Mouse (Mus musculus): ENCODE measurements around the gene Birc5. TPM values are rescaled to one million over a fixed set of nuclear protein-coding genes. Genes with fewer than 3 reads are reported as not detected.
A peak's percentile ranks its signal among the peaks of the same experiment; 100 is the strongest.

The Birc5 gene
- polyA plus RNA-seq, 1 experiment from 2014 or later: 225 TPM

DNA sequence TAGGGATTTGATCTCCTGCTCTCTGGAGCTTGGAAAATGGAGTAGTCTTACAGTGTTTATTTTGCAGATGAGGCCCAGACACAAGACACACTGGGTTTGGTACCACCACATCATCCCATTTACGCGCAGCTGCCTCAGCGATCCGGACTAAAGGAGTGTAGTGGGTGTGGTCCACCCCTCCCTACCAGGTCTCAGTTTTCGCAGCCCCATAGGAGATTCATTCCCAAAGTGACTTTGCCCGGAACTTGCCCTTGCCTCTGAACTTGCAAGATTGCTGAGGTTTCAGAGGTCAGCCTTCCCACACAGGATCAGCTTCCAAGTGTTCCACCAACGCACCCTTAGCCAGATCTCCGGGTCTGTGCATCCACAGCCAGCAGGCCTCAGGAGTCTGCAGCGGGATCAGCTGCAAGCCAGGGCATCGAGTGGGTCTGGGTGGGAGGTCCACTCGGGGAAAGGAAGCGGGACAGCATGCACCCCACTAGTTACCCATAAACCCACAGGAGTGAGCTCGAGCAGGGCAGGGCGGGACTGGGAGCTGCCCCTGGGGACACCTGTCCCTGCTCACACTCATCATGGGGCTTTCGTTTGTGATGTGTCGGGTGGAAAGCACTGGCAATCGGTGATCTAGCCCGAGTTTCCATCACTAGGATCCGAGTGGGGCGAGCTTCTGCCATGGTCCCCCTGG lies 39.3 kb downstream of the Birc5 start:
- no peaks in the 10 kb centered on the region for H3K9me3 ChIP-seq (replicated peaks)
- 0 out of 2 replicates have a peak overlapping the region, but pooled peaks have one; percentile 34 for H3K27ac ChIP-seq (replicated peaks)
- peak overlapping the region; percentile 54 for H3K4me2 ChIP-seq (replicated peaks)
- H3K4me3 ChIP-seq (replicated peaks): peak overlapping the region; percentile 30; the same call in 1 of the 2 replicates
- 16% methylated on average over 20 of the region's 20 CpGs for WGBS
- H3K27me3 ChIP-seq: peaks cover 18% of the 10 kb centered on the region; the same call in 1 of the 2 replicates
- no peaks in the 10 kb centered on the region for H3K36me3 ChIP-seq
- peak overlapping the region; percentile 12; the same call in 1 of the 2 replicates for H3K9ac ChIP-seq
- ATAC-seq (ENCODE audit: insufficient number of reproducible peaks, low FRiP score, low TSS enrichment, low read depth): no peak
- peaks cover 37% of the 10 kb centered on the region for H3K4me1 ChIP-seq

DNA sequence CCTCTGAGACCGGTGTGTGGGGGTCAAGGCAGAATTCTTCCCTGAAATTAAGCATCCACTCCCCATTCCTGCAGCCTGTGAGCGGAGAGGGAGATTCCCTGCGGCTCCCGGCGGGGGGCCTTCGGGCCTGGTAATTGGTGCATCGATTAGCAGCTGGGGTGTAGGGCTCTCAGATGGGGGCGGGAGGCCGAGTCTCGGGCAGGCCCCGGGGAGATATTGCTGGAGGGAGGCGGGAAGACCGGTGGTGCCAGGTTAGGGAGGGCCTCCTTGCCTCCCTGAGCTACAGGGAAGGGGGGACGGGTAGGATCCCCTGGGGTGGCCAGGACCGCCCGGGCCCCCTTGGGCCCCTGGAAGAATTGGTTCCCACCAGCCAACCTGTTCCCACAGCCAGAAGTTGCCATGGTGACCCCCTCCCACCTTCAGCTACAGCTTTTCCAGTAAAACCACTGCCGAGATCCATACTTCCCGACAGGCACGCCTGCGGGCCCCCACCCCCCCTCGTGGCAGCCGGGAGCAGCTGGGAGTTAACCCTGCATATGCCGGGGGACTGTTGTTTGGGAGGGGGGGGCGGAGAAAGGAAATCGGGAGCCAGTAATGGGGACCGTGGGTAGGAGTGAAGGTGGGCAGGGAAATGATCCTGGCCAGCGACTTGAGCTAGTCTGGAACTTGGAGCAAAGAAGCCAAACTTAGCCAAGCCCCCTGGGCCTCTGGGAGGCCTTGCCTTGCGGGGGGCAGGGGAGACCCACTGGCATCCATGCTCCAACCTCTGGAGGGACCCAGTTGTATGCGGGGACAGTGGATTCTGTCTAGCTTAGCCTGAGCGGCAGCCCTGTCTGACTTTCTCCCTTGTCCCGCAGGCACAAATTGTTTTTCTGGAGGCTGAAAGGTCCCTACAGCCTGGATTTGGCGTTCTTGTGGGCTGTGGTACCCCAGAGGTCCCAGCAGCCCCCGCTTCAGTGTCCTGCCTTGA lies 40.1 kb downstream of the Birc5 start:
- Histone ChIP-seq H3K27ac (replicated peaks) (peak overlapping the region; percentile 45), H3K4me3 (replicated peaks) (peak overlapping the region; percentile 30), H3K27me3 (peaks cover 18% of the 10 kb centered on the region; the same call in 1 of the 2 replicates), H3K36me3 (no peaks in the 10 kb centered on the region), H3K4me2 (replicated peaks) (peak overlapping the region; percentile 54), H3K9ac (peak overlapping the region; percentile 12; the same call in 1 of the 2 replicates), H3K4me1 (peaks cover 32% of the 10 kb centered on the region), H3K9me3 (replicated peaks) (no peaks in the 10 kb centered on the region)
- 3% methylated on average over 33 of the region's 33 CpGs for WGBS
- ATAC-seq (ENCODE audit: insufficient number of reproducible peaks, low FRiP score, low TSS enrichment, low read depth): peak; percentile 34

DNA sequence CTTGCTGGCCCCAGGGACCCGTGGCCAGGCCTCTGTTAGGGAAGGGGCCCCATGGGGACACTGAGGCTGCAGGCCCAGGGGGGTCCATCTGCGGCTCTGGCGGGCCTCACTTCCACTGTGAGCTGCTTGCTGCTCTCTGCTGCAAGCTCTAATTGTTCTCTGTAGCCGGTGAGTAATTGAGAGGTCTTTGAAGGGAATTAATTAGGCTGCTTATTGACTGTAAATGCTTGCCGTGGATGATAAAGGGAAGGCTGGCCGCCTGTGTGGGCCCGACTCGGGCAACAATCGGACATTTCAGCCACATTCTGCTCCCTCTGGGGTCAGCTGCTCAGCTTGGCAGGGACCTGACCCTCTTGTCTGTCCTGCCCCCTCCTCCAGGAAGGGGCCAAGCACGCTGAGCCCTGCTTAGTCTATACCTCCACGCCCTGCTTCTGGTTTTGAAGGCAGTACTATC lies 40.9 kb downstream of the Birc5 start:
- Histone ChIP-seq H3K36me3 (no peaks in the 10 kb centered on the region), H3K27ac (replicated peaks) (peak overlapping the region; percentile 45), H3K4me2 (replicated peaks) (peak overlapping the region; percentile 54), H3K9ac (no peak overlapping the region), H3K9me3 (replicated peaks) (no peaks in the 10 kb centered on the region), H3K4me1 (peaks cover 32% of the 10 kb centered on the region), H3K4me3 (replicated peaks) (peak overlapping the region; percentile 30), H3K27me3 (peaks cover 18% of the 10 kb centered on the region; the same call in 1 of the 2 replicates)
- WGBS: 10% methylated on average over 11 of the region's 11 CpGs
- peak; percentile 22; the same call in 1 of the 2 replicates for ATAC-seq (ENCODE audit: insufficient number of reproducible peaks, low FRiP score, low TSS enrichment, low read depth)

DNA sequence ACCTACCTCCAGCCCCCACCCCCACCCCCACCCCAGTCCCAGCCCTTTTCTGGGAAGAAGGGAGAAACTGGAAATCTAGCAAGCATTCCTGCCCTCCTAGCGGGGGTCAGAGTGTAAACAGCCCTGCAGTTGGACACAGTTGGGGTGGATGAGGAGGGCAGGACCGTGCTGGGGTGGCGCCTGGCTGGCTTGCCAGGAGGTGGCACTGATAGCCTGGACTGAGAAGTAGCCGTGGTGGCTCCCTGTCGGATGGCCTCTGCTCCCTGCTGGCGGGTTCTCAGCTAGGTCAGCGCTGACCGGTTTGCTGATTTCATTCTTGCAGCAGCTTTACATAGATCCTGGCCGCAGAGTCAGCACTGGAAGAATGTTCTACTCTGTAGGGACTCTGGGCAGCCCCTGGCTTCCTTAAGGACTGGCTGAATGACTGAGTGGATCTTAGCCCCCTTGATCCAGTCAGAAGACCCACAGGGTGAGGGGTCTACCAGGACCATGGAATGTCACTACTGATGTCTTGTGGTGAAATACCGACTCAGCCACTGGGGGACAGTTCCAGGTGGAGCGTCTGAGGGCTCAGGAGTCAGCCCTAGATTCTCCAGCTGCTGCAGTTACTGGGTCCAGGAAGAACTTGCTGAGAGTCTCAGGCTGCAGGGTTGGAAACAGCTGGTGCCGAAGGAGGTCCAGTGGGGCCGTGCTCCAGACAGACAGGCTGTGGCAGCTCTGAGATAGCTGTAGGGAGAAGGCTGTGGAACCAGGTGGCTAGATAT lies 41.6 kb downstream of the Birc5 start:
- Histone ChIP-seq H3K27ac (replicated peaks) (no peak overlapping the region), H3K4me2 (replicated peaks) (0 out of 2 replicates have a peak overlapping the region, but pooled peaks have one; percentile 54), H3K4me1 (peaks cover 32% of the 10 kb centered on the region), H3K9ac (no peak overlapping the region), H3K27me3 (peaks cover 18% of the 10 kb centered on the region; the same call in 1 of the 2 replicates), H3K9me3 (replicated peaks) (no peaks in the 10 kb centered on the region), H3K36me3 (no peaks in the 10 kb centered on the region), H3K4me3 (replicated peaks) (no peak overlapping the region)
- WGBS: 35% methylated on average over 13 of the region's 13 CpGs
- 0 out of 2 replicates have a peak, but pooled peaks have one; percentile 5 for ATAC-seq (ENCODE audit: insufficient number of reproducible peaks, low FRiP score, low TSS enrichment, low read depth)

DNA sequence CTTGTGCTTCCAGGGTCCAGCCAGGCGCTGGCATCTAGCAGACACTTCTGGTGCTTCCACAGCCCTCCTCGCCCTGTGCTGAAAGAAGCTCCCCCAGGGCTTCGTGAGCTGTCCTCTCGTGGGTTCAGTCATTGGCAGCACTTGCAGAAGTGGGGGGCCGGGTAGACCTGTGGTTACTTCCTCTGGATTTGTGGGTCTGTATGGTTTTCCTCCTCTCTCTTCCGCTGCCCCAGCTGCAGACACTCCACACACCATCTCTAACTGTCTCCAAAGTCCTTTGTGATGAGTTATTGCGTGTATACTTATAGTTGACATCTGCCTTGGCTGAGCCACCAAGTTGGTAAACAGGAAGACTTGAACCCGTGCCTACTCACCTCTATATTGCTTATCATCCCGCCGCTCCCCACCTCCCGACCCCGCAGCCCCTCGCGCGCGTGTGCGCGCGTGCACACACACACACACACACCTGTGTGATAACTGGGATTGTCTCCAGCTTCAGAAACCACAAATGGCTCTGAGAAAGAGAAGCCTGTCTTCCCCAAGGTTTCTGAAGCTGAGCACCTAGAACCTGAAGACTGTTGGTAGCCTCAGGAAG lies 42.6 kb downstream of the Birc5 start:
- Histone ChIP-seq H3K9ac (no peak overlapping the region), H3K27me3 (peaks cover 14% of the 10 kb centered on the region; the same call in 1 of the 2 replicates), H3K4me1 (peaks cover 32% of the 10 kb centered on the region), H3K4me2 (replicated peaks) (no peak overlapping the region), H3K4me3 (replicated peaks) (no peak overlapping the region), H3K27ac (replicated peaks) (no peak overlapping the region), H3K36me3 (no peaks in the 10 kb centered on the region), H3K9me3 (replicated peaks) (no peaks in the 10 kb centered on the region)
- WGBS: 91% methylated on average over 19 of the region's 19 CpGs
- ATAC-seq (ENCODE audit: insufficient number of reproducible peaks, low FRiP score, low TSS enrichment, low read depth): no peak

DNA sequence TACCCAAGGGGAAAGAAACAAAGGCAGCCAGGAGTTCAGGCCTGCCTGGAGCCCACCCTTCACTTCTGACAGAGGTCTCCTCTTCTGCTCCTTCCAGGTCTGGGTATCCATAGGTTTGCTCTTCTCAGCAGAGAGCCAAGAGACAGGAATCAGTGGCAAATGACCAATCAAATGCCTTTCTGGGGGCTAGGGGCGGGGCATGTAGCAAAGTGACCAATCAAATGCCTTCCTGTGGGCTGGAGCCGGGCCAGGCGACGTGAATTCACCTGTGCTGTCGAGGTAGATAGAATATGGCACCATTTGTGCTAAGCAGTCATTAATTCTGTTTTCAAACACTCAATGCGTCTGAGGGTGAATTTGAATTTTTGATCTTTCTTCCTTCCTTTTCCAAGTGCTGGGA lies 43.1 kb downstream of the Birc5 start:
- H3K36me3 ChIP-seq: no peaks in the 10 kb centered on the region
- peaks cover 14% of the 10 kb centered on the region; the same call in 1 of the 2 replicates for H3K27me3 ChIP-seq
- H3K9me3 ChIP-seq (replicated peaks): no peaks in the 10 kb centered on the region
- no peak overlapping the region for H3K9ac ChIP-seq
- WGBS: 47% methylated on average over 6 of the region's 6 CpGs
- no peak overlapping the region for H3K27ac ChIP-seq (replicated peaks)
- H3K4me1 ChIP-seq: peaks cover 32% of the 10 kb centered on the region
- H3K4me3 ChIP-seq (replicated peaks): no peak overlapping the region
- H3K4me2 ChIP-seq (replicated peaks): no peak overlapping the region
- no peak for ATAC-seq (ENCODE audit: insufficient number of reproducible peaks, low FRiP score, low TSS enrichment, low read depth)

DNA sequence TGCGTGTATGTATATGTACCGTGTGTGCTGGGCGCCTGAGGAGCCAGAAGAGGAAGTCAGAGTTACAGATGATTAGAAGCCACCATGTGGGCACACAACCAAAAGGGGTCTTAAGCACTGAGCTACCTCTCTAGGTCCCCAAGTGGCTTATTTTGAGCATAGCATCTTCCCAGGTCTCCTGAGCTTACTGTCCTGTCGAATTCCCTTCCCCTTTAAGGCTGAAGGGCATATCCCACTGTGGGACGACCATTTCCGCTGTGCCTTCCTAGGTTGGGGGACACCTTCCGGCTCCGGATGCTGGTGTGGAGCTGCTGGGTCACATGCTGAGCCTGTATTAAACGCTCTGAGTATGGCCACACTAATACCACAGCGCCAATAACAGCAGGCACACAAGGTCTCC lies 45.6 kb downstream of the Birc5 start:
- Histone ChIP-seq H3K27me3 (peaks cover 11% of the 10 kb centered on the region; the same call in 1 of the 2 replicates), H3K9me3 (replicated peaks) (no peaks in the 10 kb centered on the region), H3K4me3 (replicated peaks) (no peak overlapping the region), H3K4me1 (peaks cover 13% of the 10 kb centered on the region), H3K27ac (replicated peaks) (no peak overlapping the region), H3K9ac (no peak overlapping the region), H3K36me3 (no peaks in the 10 kb centered on the region), H3K4me2 (replicated peaks) (no peak overlapping the region)
- no peak for ATAC-seq (ENCODE audit: insufficient number of reproducible peaks, low FRiP score, low TSS enrichment, low read depth)
- WGBS: 62% methylated on average over 10 of the region's 10 CpGs

DNA sequence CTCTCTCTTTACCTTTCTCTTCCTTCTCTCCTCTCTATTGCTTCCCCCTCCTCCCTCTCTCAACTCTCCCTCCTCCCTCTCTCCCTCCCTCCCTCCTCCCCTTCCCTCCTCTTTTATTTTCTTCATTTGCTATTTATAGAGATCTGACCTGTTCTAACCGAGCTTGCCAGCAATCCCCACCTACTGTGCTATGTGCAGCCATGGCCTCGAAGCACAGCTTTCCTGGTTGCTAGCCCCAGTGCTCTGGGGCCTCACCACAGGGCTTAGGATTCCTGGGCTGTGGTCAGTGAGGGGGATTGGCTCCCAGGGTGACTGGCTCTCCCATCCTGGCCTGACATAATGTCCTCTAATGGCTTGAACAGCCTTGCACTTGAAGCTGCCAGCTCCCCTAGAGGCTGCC lies 47.5 kb downstream of the Birc5 start:
- Histone ChIP-seq H3K9me3 (replicated peaks) (no peaks in the 10 kb centered on the region), H3K27me3 (0 out of 2 replicates have a peak, but pooled peaks cover under 1% of the 10 kb centered on the region), H3K9ac (no peak overlapping the region), H3K27ac (replicated peaks) (no peak overlapping the region), H3K4me1 (no peaks in the 10 kb centered on the region), H3K4me3 (replicated peaks) (no peak overlapping the region), H3K4me2 (replicated peaks) (no peak overlapping the region), H3K36me3 (no peaks in the 10 kb centered on the region)
- 52% methylated on average over 2 of the region's 2 CpGs for WGBS
- ATAC-seq (ENCODE audit: insufficient number of reproducible peaks, low FRiP score, low TSS enrichment, low read depth): no peak

DNA sequence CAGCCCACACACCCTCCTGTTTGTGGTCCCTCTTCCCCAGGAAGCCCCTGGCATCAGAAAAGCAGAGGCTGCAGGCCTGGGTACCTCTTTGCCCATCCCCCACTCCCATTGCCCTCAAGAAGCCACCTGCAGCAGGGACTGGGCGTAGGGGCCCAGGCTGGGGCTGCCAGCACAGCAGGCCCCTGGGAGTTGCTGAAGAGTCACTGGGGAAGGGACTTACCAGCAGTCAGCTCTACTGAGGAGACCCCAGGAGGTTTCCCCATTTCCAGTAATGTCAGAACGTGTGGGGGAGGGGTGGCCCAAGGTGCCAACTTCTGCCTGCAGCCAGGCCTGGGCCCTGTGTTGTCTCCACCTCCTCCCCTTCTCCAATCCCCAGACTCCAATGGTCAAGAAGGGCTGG lies 53.2 kb downstream of the Birc5 start:
- 68% methylated on average over 2 of the region's 2 CpGs for WGBS
- Histone ChIP-seq H3K4me1 (no peaks in the 10 kb centered on the region), H3K9me3 (replicated peaks) (no peaks in the 10 kb centered on the region), H3K36me3 (no peaks in the 10 kb centered on the region), H3K27ac (replicated peaks) (no peak overlapping the region), H3K9ac (no peak overlapping the region), H3K4me2 (replicated peaks) (no peak overlapping the region), H3K4me3 (replicated peaks) (no peak overlapping the region), H3K27me3 (no peaks in the 10 kb centered on the region)
- no peak for ATAC-seq (ENCODE audit: insufficient number of reproducible peaks, low FRiP score, low TSS enrichment, low read depth)

GRCm38 (mm10) chr11:117904442-117904841 lies 55.4 kb downstream of the Birc5 start:
- Histone ChIP-seq H3K27ac (replicated peaks) (no peak overlapping the region), H3K36me3 (no peaks in the 10 kb centered on the region), H3K4me2 (replicated peaks) (no peak overlapping the region), H3K4me1 (no peaks in the 10 kb centered on the region), H3K9ac (no peak overlapping the region), H3K4me3 (replicated peaks) (no peak overlapping the region), H3K27me3 (no peaks in the 10 kb centered on the region), H3K9me3 (replicated peaks) (no peaks in the 10 kb centered on the region)
- no peak for ATAC-seq (ENCODE audit: insufficient number of reproducible peaks, low FRiP score, low TSS enrichment, low read depth)
- WGBS: 81% methylated on average over 8 of the region's 8 CpGs
